Mouse (Mus musculus): Measurements from ENCODE around the gene Tmem160. TPM values are rescaled to one million over a fixed set of nuclear protein-coding genes. Genes with fewer than 3 reads are reported as not detected.

The Tmem160 gene
- total RNA-seq (2014; rRNA removed): 71.7 and 72.6 TPM in 2 replicates
- 102 and 114 TPM in 2 replicates for polyA plus RNA-seq (2015; fragmentation: Nextera tagmentation; extraction: Ambion mirVana)

DNA sequence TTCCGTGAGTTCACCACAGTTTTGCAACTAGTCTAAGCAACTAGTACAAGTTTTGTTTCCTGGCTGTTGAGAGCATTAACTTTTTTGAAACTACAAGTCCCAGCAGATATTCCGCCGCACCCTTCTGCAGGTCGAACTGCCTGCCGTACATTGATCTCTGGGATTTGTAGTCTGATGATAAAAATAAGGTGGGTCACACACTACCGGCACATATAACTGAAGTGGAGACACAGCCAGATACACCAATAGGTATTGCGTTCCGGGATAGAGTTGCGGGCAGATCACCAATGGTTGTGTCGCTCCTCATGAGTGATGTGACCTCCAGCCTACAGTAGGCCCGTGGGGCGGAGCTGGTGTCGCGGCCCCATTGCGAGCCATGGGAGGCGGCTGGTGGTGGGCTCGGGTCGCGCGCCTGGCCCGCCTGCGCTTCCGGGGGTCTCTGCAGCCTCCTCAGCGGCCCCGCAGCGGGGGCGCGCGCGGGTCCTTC is at the start of gene Tmem160:
Gene Tmem160, plus strand, starts transcription at position 193 of the 487 bp plus-strand sequence.
- peak; percentile 96 for DNase-seq (ENCODE audit: low spot score)
- TF ChIP-seq CTCF (IDR thresholded peaks at IDR 0.05; ENCODE audit: low read depth): no peak
- H3K36me3 ChIP-seq (ENCODE audit: insufficient read depth, low read length): no peaks in the 10 kb centered on the region
- peak within 1 kb of the TSS; percentile 92 for H3K4me2 ChIP-seq (ENCODE audit: low read depth, low read length)
- peak; percentile 99 for ATAC-seq
- no peaks in the 10 kb centered on the region for H3K9me3 ChIP-seq (ENCODE audit: low read length)
- H3K4me3 ChIP-seq (ENCODE audit: low read length): peak within 1 kb of the TSS; percentile 81
- H3K4me1 ChIP-seq (ENCODE audit: insufficient read depth, low read length): peaks cover 6% of the 10 kb centered on the region; the same call in 1 of the 2 replicates
- WGBS: under 1% methylated on average over 30 of the region's 30 CpGs
- H3K27ac ChIP-seq: peak within 1 kb of the TSS; percentile 82
- no peaks in the 10 kb centered on the region for H3K27me3 ChIP-seq (ENCODE audit: insufficient read depth, low read length)
- peak within 1 kb of the TSS; percentile 75 for H3K9ac ChIP-seq (replicated peaks; ENCODE audit: low read length)

DNA sequence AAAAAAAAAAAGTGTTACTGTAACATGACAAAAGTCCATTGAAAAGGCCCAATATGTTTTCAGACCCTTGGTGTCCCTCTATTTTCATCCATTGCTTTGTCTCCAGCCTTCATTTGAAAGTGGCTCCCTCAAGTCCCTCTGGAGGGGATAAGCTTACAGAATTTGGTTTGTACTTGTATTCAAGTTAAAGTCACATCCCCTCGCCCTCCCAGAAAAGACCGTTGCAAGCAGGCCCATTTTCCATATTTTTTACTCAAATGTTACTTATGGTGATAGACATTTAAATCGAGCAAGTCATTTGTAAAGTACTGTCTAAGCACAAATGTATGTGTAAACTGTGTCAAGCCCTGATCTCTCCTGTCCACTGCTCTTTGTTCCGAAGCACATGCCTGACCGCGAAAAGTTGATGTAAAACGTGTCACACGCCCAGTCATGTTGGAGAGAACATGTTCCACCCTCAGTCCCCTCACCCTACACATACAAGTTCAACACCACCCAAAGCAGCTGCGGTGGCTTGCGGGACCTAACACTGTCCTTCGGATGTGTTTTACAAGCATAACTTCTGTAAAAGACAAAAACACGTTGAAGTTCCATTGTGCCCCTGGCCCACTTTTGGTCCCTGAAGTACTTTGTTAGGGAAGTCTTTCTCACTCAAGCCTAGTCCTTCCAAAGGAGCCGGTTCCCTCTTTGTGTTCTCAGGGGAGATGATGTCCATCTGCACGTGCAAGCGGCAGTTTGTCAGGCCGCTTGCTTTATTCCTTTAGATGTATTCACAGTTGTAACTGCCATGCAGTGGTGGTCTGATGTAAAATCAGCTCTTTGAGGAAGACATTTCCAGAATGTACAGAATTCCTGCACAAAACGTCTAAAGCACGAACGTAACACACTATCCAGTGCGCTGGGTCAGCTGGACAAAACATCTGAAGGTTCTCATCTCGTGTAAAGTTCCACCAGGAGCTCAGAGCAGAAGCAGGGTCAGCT is 49.3 kb upstream of the Tmem160 start:
- H3K4me2 ChIP-seq (ENCODE audit: low read depth, low read length): peak overlapping the region; percentile 92
- DNase-seq (ENCODE audit: low spot score) (peak; percentile 51), ATAC-seq (no peak)
- TF ChIP-seq CTCF (IDR thresholded peaks at IDR 0.05; ENCODE audit: low read depth): no peak
- WGBS: 12% methylated on average over 21 of the region's 21 CpGs
- H3K4me3 ChIP-seq (ENCODE audit: low read length): peak overlapping the region; percentile 68
- H3K9ac ChIP-seq (replicated peaks; ENCODE audit: low read length): peak overlapping the region; percentile 100
- H3K4me1 ChIP-seq (ENCODE audit: insufficient read depth, low read length): peaks cover 31% of the 10 kb centered on the region
- H3K36me3 ChIP-seq (ENCODE audit: insufficient read depth, low read length): no peaks in the 10 kb centered on the region
- no peaks in the 10 kb centered on the region for H3K9me3 ChIP-seq (ENCODE audit: low read length)
- no peaks in the 10 kb centered on the region for H3K27me3 ChIP-seq (ENCODE audit: insufficient read depth, low read length)
- H3K27ac ChIP-seq: peak overlapping the region; percentile 100

DNA sequence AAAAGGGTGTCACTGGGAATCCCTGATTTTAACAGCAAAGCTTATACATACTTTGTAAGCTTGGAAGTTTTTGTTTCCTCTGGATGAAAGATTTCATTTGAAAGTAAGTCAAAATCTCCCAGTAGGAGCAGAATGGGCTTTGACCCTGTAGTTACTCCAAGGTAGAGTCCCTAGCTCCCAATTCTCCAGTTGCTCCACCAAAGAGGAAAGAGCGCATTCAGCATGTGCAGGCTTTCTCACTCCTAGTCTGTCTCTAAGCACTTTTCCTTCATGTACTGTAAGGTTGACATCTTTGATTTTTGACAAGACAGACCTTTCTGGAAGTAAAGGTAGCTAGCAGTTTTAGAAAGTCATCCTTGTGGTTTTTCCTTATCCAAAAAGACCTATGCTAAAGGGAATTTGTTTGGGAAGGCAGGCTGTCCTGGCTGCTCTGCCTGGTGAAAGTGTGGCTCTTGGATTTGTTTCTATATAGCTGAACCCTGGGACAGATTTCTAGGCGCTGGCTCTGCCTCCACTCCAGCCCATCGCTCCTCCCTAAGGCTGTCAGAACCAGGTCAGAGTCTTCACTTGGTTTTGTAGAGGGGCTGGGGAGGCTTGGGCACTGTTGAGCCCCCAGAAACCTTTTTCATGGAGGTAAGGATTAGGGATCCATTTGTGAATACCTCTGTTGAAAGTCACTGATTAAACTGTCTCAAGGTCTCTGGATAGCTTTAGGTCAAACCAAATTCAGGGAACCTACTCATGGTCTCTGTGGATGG is 48.1 kb upstream of the Tmem160 start:
- H3K27ac ChIP-seq: peak overlapping the region; percentile 80
- H3K4me2 ChIP-seq (ENCODE audit: low read depth, low read length): peak overlapping the region; percentile 92
- WGBS: 72% methylated on average over 3 of the region's 3 CpGs
- DNase-seq (ENCODE audit: low spot score) (no peak), ATAC-seq (no peak)
- H3K9me3 ChIP-seq (ENCODE audit: low read length): no peaks in the 10 kb centered on the region
- H3K4me3 ChIP-seq (ENCODE audit: low read length): no peak overlapping the region
- no peaks in the 10 kb centered on the region for H3K27me3 ChIP-seq (ENCODE audit: insufficient read depth, low read length)
- peaks cover 26% of the 10 kb centered on the region for H3K4me1 ChIP-seq (ENCODE audit: insufficient read depth, low read length)
- TF ChIP-seq CTCF (IDR thresholded peaks at IDR 0.05; ENCODE audit: low read depth): no peak
- H3K36me3 ChIP-seq (ENCODE audit: insufficient read depth, low read length): no peaks in the 10 kb centered on the region
- 0 out of 2 replicates have a peak overlapping the region, but pooled peaks have one; percentile 30 for H3K9ac ChIP-seq (replicated peaks; ENCODE audit: low read length)

DNA sequence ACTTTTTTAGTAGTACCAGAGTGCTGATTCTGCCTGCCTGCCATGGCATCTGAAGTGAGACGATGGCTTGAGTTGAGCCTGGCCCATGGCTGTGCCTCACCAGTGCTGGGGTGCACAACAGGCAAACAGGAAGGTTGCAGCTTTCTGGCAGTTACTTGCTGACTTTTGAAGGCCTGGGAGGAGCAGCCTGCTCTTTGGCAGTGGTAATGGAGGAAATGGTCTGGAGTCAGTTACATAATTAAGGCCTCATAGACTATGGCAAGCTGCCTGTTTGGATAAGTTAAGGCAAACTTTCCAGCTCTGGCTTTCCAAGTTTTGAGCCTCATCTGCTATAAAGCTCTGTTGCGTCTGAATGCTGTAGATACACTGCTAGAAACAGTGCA is 47.5 kb upstream of the Tmem160 start:
- peak overlapping the region; percentile 80 for H3K27ac ChIP-seq
- DNase-seq (ENCODE audit: low spot score) (no peak), ATAC-seq (no peak)
- peak overlapping the region; percentile 92; the same call in 1 of the 2 replicates for H3K4me2 ChIP-seq (ENCODE audit: low read depth, low read length)
- H3K9ac ChIP-seq (replicated peaks; ENCODE audit: low read length): 0 out of 2 replicates have a peak overlapping the region, but pooled peaks have one; percentile 22
- H3K4me3 ChIP-seq (ENCODE audit: low read length): no peak overlapping the region
- H3K9me3 ChIP-seq (ENCODE audit: low read length): no peaks in the 10 kb centered on the region
- no peaks in the 10 kb centered on the region for H3K36me3 ChIP-seq (ENCODE audit: insufficient read depth, low read length)
- no peaks in the 10 kb centered on the region for H3K27me3 ChIP-seq (ENCODE audit: insufficient read depth, low read length)
- peaks cover 26% of the 10 kb centered on the region for H3K4me1 ChIP-seq (ENCODE audit: insufficient read depth, low read length)
- 48% methylated on average over 2 of the region's 2 CpGs for WGBS
- no peak for TF ChIP-seq CTCF (IDR thresholded peaks at IDR 0.05; ENCODE audit: low read depth)

DNA sequence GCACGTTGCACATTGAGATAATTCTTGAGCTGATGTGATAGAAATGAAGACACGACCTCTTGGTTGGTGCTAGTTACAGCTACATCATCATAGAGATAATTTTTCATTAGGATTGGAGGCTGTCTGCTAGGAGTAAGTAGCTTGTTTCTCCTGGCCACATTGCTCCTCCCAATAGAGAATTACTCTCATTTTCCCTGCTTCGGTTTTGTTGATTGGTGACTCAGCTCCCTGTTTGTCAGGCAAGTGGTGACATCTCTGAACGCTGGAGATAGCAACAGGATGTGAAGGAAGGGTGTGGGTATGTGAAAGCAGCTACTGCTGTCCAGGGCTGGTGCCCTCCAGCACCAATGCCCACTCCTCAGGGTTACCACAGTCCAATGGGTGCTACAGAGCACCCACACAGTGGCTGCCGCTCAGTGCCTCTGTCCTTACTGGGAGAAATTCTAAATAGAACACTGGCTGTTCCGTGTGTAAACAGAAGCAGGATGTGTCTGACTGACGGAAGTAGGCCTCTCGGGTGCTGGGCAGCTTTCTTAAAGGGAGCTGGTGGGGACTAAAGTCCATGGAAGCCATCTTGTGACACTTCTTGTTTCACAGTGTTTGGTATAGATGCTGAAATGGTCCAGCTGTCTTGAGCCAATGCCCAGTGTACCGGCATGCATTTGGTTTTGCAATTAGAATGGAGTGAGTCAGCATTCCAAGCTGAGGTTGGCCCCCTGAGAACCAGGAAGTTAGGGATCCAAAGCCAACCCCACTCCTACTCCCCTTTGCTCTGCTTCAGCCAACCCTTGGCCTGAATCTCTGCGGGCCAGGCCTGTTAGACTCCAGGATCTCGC is 46.8 kb upstream of the Tmem160 start:
- Histone ChIP-seq H3K4me1 (ENCODE audit: insufficient read depth, low read length) (peaks cover 26% of the 10 kb centered on the region), H3K36me3 (ENCODE audit: insufficient read depth, low read length) (no peaks in the 10 kb centered on the region), H3K4me2 (ENCODE audit: low read depth, low read length) (peak overlapping the region; percentile 92), H3K27me3 (ENCODE audit: insufficient read depth, low read length) (no peaks in the 10 kb centered on the region), H3K9ac (replicated peaks; ENCODE audit: low read length) (0 out of 2 replicates have a peak overlapping the region, but pooled peaks have one; percentile 22), H3K4me3 (ENCODE audit: low read length) (no peak overlapping the region), H3K9me3 (ENCODE audit: low read length) (no peaks in the 10 kb centered on the region), H3K27ac (peak overlapping the region; percentile 80)
- 52% methylated on average over 11 of the region's 11 CpGs for WGBS
- no peak for ATAC-seq
- DNase-seq (ENCODE audit: low spot score): peak; percentile 56
- no peak for TF ChIP-seq CTCF (IDR thresholded peaks at IDR 0.05; ENCODE audit: low read depth)

All from hindbrain, postnatal 0 days (tissue).